Mouse (Mus musculus): ENCODE results near the gene Upk1b. TPM values are rescaled to one million over a fixed set of nuclear protein-coding genes. Genes with fewer than 3 reads are reported as not detected.

Gene Upk1b
- polyA plus RNA-seq, 1 experiment from 2014 or later, result 12.7 TPM

GRCm38 (mm10) chr16:38767761-38768160, 32.4 kb downstream of the Upk1b start:
- TF ChIP-seq CTCF (IDR thresholded peaks at IDR 0.05; ENCODE audit: low read depth), result no peak

GRCm38 (mm10) chr16:38766671-38767070, 33.5 kb downstream of the Upk1b start:
- ATAC-seq, result no peak
- no peak for TF ChIP-seq CTCF (IDR thresholded peaks at IDR 0.05; ENCODE audit: low read depth)

More at GRCm38 (mm10) chr16:38767761-38768160, 32.4 kb downstream of the Upk1b start:
- Histone ChIP-seq H3K27me3 (replicated peaks; ENCODE audit: control insufficient read depth, insufficient read depth, low read length) (no peaks in the 10 kb centered on the region), H3K4me3 (ENCODE audit: low read depth, low read length) (no peak overlapping the region), H3K4me2 (replicated peaks; ENCODE audit: low read depth) (no peak overlapping the region), H3K27ac (ENCODE audit: low read depth, low read length) (no peak overlapping the region), H3K4me1 (replicated peaks; ENCODE audit: control insufficient read depth, insufficient read depth, low read length) (peaks cover 9% of the 10 kb centered on the region; the same call in 1 of the 2 replicates), H3K36me3 (ENCODE audit: control insufficient read depth, insufficient read depth) (peaks cover 19% of the 10 kb centered on the region), H3K9ac (ENCODE audit: low read depth, low read length) (no peak overlapping the region), H3K9me3 (ENCODE audit: control insufficient read depth) (no peaks in the 10 kb centered on the region)
- 80% methylated on average over 8 of the region's 8 CpGs for WGBS
- no peak for ATAC-seq

DNA sequence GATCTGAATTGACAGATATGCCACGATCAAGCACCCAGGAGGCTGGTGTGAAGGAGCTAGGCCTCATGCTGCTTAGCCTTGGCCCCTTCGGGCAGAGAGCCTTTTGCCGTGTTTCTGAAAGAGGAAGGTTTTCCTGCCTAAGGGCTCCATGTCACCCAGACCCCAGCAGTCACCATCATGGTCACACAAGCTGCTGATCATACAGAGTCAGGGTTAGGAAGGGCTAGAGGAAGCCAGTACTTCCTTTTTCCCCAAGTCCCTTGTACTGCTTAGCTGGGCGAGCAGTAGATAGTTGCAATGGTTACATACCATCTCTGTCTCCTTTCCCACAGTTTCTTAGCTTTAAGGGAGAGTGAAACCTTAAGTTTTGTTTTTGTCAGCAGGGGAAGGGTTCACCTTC, 36.6 kb downstream of the Upk1b start:
- Histone ChIP-seq H3K36me3 (ENCODE audit: control insufficient read depth, insufficient read depth) (peaks cover 36% of the 10 kb centered on the region), H3K27me3 (replicated peaks; ENCODE audit: control insufficient read depth, insufficient read depth, low read length) (no peaks in the 10 kb centered on the region), H3K4me1 (replicated peaks; ENCODE audit: control insufficient read depth, insufficient read depth, low read length) (no peaks in the 10 kb centered on the region), H3K9ac (ENCODE audit: low read depth, low read length) (no peak overlapping the region), H3K4me3 (ENCODE audit: low read depth, low read length) (no peak overlapping the region), H3K27ac (ENCODE audit: low read depth, low read length) (no peak overlapping the region), H3K9me3 (ENCODE audit: control insufficient read depth) (no peaks in the 10 kb centered on the region), H3K4me2 (replicated peaks; ENCODE audit: low read depth) (no peak overlapping the region)
- no peak for ATAC-seq
- no peak for TF ChIP-seq CTCF (IDR thresholded peaks at IDR 0.05; ENCODE audit: low read depth)
- WGBS, result 82% methylated on average over 4 of the region's 4 CpGs

More at GRCm38 (mm10) chr16:38766671-38767070, 33.5 kb downstream of the Upk1b start:
- H3K27ac ChIP-seq (ENCODE audit: low read depth, low read length), result no peak overlapping the region
- H3K27me3 ChIP-seq (replicated peaks; ENCODE audit: control insufficient read depth, insufficient read depth, low read length), result no peaks in the 10 kb centered on the region
- no peak overlapping the region for H3K4me3 ChIP-seq (ENCODE audit: low read depth, low read length)
- 34% methylated on average over 3 of the region's 3 CpGs for WGBS
- no peaks in the 10 kb centered on the region for H3K9me3 ChIP-seq (ENCODE audit: control insufficient read depth)
- H3K36me3 ChIP-seq (ENCODE audit: control insufficient read depth, insufficient read depth), result peaks cover 19% of the 10 kb centered on the region
- H3K4me1 ChIP-seq (replicated peaks; ENCODE audit: control insufficient read depth, insufficient read depth, low read length), result peaks cover 6% of the 10 kb centered on the region; the same call in 1 of the 2 replicates
- H3K4me2 ChIP-seq (replicated peaks; ENCODE audit: low read depth), result no peak overlapping the region
- no peak overlapping the region for H3K9ac ChIP-seq (ENCODE audit: low read depth, low read length)

- no peak overlapping the region for H3K4me3 ChIP-seq (ENCODE audit: low read depth, low read length)
- 85% methylated on average over 8 of the region's 8 CpGs for WGBS
- no peak overlapping the region for H3K27ac ChIP-seq (ENCODE audit: low read depth, low read length)
- H3K9ac ChIP-seq (ENCODE audit: low read depth, low read length), result no peak overlapping the region
- H3K36me3 ChIP-seq (ENCODE audit: control insufficient read depth, insufficient read depth), result peaks cover 37% of the 10 kb centered on the region
- no peak for TF ChIP-seq CTCF (IDR thresholded peaks at IDR 0.05; ENCODE audit: low read depth)
- ATAC-seq, result no peak
- H3K4me2 ChIP-seq (replicated peaks; ENCODE audit: low read depth), result no peak overlapping the region
- H3K27me3 ChIP-seq (replicated peaks; ENCODE audit: control insufficient read depth, insufficient read depth, low read length), result no peaks in the 10 kb centered on the region
- H3K4me1 ChIP-seq (replicated peaks; ENCODE audit: control insufficient read depth, insufficient read depth, low read length), result no peaks in the 10 kb centered on the region
- no peaks in the 10 kb centered on the region for H3K9me3 ChIP-seq (ENCODE audit: control insufficient read depth)
Observed at GRCm38 (mm10) chr16:38762401-38762800, 37.7 kb downstream of the Upk1b start.

DNA sequence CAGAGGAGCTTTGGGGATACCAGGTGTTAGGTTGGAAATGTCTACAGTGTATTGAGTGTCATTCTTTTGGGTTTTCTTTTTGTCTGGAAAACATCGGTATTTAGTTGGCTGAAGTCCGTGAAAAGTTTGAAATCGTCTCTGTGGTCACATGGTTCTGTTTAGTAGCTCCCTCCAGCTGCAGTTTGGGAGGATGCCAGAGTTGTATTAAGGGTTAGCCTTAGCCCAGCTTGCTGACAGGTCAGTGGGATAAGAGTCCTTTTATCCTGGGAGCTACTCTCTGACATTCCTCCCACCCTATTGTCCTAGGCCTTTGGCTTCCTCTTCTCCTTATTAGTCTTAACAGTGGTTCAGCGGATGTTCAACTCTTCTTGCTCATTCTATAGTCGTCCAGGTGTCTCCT, 38.2 kb downstream of the Upk1b start:
- H3K27ac ChIP-seq (ENCODE audit: low read depth, low read length), result no peak overlapping the region
- no peaks in the 10 kb centered on the region for H3K27me3 ChIP-seq (replicated peaks; ENCODE audit: control insufficient read depth, insufficient read depth, low read length)
- no peak for TF ChIP-seq CTCF (IDR thresholded peaks at IDR 0.05; ENCODE audit: low read depth)
- H3K4me1 ChIP-seq (replicated peaks; ENCODE audit: control insufficient read depth, insufficient read depth, low read length), result no peaks in the 10 kb centered on the region
- peaks cover 37% of the 10 kb centered on the region for H3K36me3 ChIP-seq (ENCODE audit: control insufficient read depth, insufficient read depth)
- WGBS, result 76% methylated on average over 5 of the region's 5 CpGs
- no peak for ATAC-seq
- H3K9me3 ChIP-seq (ENCODE audit: control insufficient read depth), result no peaks in the 10 kb centered on the region
- no peak overlapping the region for H3K4me3 ChIP-seq (ENCODE audit: low read depth, low read length)
- no peak overlapping the region for H3K9ac ChIP-seq (ENCODE audit: low read depth, low read length)
- no peak overlapping the region for H3K4me2 ChIP-seq (replicated peaks; ENCODE audit: low read depth)

GRCm38 (mm10) chr16:38760834-38761375, 39.2 kb downstream of the Upk1b start:
- Histone ChIP-seq H3K9me3 (ENCODE audit: control insufficient read depth) (no peaks in the 10 kb centered on the region), H3K4me3 (ENCODE audit: low read depth, low read length) (no peak overlapping the region), H3K27ac (ENCODE audit: low read depth, low read length) (no peak overlapping the region), H3K4me2 (replicated peaks; ENCODE audit: low read depth) (no peak overlapping the region), H3K27me3 (replicated peaks; ENCODE audit: control insufficient read depth, insufficient read depth, low read length) (no peaks in the 10 kb centered on the region), H3K36me3 (ENCODE audit: control insufficient read depth, insufficient read depth) (peaks cover 37% of the 10 kb centered on the region), H3K9ac (ENCODE audit: low read depth, low read length) (no peak overlapping the region), H3K4me1 (replicated peaks; ENCODE audit: control insufficient read depth, insufficient read depth, low read length) (0 out of 2 replicates have a peak, but pooled peaks cover 4% of the 10 kb centered on the region)
- 84% methylated on average over 6 of the region's 6 CpGs for WGBS
- ATAC-seq, result no peak
- TF ChIP-seq CTCF (IDR thresholded peaks at IDR 0.05; ENCODE audit: low read depth), result no peak

Measured in intestine, postnatal 0 days (tissue).